Mouse (Mus musculus) hindbrain, embryonic 12.5 days (tissue): ENCODE measurements around the gene Supt6. TPM values are rescaled to one million over a fixed set of nuclear protein-coding genes. Genes with fewer than 3 reads are reported as not detected.
"Not testable (repeated sequence)": the region's sequence is repeated elsewhere in the genome, so short reads cannot be mapped to it uniquely, and the experiment has no call there.

Source experiments
- ATAC-seq: fragments of 200-750 bp; cut with Nextera tagmentation; 2 replicates; pipeline ENCODE4 v1.8.0; 2017; ENCODE audit warnings: moderate TSS enrichment; ENCODE audit not compliant: low FRiP score
- H3K27ac ChIP-seq: fragments of 300-500 bp; sonication (generic); 2 replicates; pipeline ENCODE4 v1.5.1; 2016; ENCODE audit warnings: mild to moderate bottlenecking
- H3K27me3 ChIP-seq: fragments of 300-500 bp; sonication (generic); 2 replicates; pipeline ENCODE4 v1.6.1; 2016; ENCODE audit warnings: mild to moderate bottlenecking
- H3K36me3 ChIP-seq: fragments of 300-500 bp; sonication (generic); 2 replicates; pipeline ENCODE4 v1.6.1; 2016; ENCODE audit warnings: mild to moderate bottlenecking
- H3K4me1 ChIP-seq: fragments of 300-500 bp; sonication (generic); 2 replicates; pipeline ENCODE4 v1.6.1; 2016
- H3K4me2 ChIP-seq: fragments of 300-500 bp; sonication (generic); replicated peaks from 2 replicates; pipeline ENCODE4 v1.6.1; 2016; ENCODE audit warnings: mild to moderate bottlenecking
- H3K4me3 ChIP-seq: fragments of 300-500 bp; sonication (generic); 2 replicates; pipeline ENCODE4 v1.5.1; 2016; ENCODE audit warnings: mild to moderate bottlenecking
- H3K9ac ChIP-seq: fragments of 300-500 bp; sonication (generic); 2 replicates; pipeline ENCODE4 v1.6.1; 2016; ENCODE audit warnings: mild to moderate bottlenecking, moderate library complexity
- H3K9me3 ChIP-seq: fragments of 300-500 bp; sonication (generic); replicated peaks from 2 replicates; pipeline ENCODE4 v1.6.1; 2016; ENCODE audit warnings: mild to moderate bottlenecking
- WGBS: fragments of 180-500 bp; shearing (Covaris S2); methylation state at CpG from one replicate; pipeline ENCODE4 v1.1.7; 2016; 5-methylcytosine and 5-hydroxymethylcytosine counted together
- polyA plus RNA-seq: library from polyadenylated mRNA; unstranded; fragments of >200 nt; fragmentation: Nextera tagmentation; extraction: Ambion mirVana; gene quantifications from 2 replicates; pipeline ENCODE4 v1.2.1, GENCODE M21; 2016

Supt6 gene
- 39.9 and 44.1 TPM in 2 replicates for polyA plus RNA-seq

- H3K36me3 ChIP-seq, result peaks cover 6% of the 10 kb centered on the region; the same call in 1 of the 2 replicates
- H3K27ac ChIP-seq, result peak within 1 kb of the TSS; percentile 95
- H3K9ac ChIP-seq, result peak within 1 kb of the TSS; percentile 94
- H3K4me1 ChIP-seq, result peaks cover 30% of the 10 kb centered on the region
- H3K9me3 ChIP-seq, result no peaks in the 10 kb centered on the region
- under 1% methylated on average over 50 of the region's 50 CpGs for WGBS
- no peaks in the 10 kb centered on the region for H3K27me3 ChIP-seq
- peak within 1 kb of the TSS; percentile 84 for H3K4me2 ChIP-seq
- peak; percentile 95 for ATAC-seq
- peak within 1 kb of the TSS; percentile 99 for H3K4me3 ChIP-seq
These were observed at the start of gene Supt6, which contains the start of gene Sdf2 for GRCm38 (mm10) chr11:78245627-78246317. Supt6 (minus strand) TSS chr11:78245987. Sdf2 (plus strand) TSS chr11:78245746.

DNA sequence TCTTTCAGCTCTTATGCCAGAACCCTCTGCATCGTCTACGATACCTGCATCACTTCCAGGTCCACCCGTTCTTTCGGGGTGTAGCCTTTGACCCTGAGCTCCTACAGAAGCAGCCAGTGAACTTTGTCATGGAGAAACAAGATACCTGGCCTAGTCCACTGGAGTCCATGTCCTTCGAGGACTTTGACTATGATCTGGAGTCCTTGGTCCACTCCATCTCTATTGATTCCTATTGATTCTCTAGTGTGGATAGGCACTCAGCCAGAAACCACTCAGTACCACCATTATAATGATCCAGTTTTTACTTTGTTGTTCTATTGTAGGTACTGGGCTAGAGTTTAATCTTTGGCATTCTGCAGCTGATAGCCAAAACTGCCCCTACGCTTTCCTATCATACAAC is 48.8 kb upstream of the Supt6 start:
- WGBS, result 95% methylated on average over 6 of the region's 6 CpGs
- no peak overlapping the region for H3K27ac ChIP-seq
- H3K4me3 ChIP-seq, result no peak overlapping the region
- no peak overlapping the region for H3K4me2 ChIP-seq
- H3K36me3 ChIP-seq, result peaks cover 41% of the 10 kb centered on the region
- ATAC-seq, result no peak
- no peaks in the 10 kb centered on the region for H3K4me1 ChIP-seq
- no peaks in the 10 kb centered on the region for H3K27me3 ChIP-seq
- H3K9me3 ChIP-seq, result no peaks in the 10 kb centered on the region
- H3K9ac ChIP-seq, result no peak overlapping the region

- H3K27ac ChIP-seq, result no peak within 1 kb of the TSS
- ATAC-seq, result no peak
- no peak within 1 kb of the TSS for H3K4me2 ChIP-seq
- no peaks in the 10 kb centered on the region for H3K27me3 ChIP-seq
- WGBS, result 91% methylated on average over 4 of the region's 4 CpGs
- H3K4me1 ChIP-seq, result no peaks in the 10 kb centered on the region
- peaks cover 72% of the 10 kb centered on the region for H3K36me3 ChIP-seq
- no peak within 1 kb of the TSS for H3K9ac ChIP-seq
- H3K9me3 ChIP-seq, result no peaks in the 10 kb centered on the region
- H3K4me3 ChIP-seq, result no peak within 1 kb of the TSS
These were observed 44.9 kb upstream of the Supt6 start, which contains the start of gene BC030499 for GRCm38 (mm10) chr11:78290654-78291053. BC030499 (plus strand) TSS chr11:78290841.

DNA sequence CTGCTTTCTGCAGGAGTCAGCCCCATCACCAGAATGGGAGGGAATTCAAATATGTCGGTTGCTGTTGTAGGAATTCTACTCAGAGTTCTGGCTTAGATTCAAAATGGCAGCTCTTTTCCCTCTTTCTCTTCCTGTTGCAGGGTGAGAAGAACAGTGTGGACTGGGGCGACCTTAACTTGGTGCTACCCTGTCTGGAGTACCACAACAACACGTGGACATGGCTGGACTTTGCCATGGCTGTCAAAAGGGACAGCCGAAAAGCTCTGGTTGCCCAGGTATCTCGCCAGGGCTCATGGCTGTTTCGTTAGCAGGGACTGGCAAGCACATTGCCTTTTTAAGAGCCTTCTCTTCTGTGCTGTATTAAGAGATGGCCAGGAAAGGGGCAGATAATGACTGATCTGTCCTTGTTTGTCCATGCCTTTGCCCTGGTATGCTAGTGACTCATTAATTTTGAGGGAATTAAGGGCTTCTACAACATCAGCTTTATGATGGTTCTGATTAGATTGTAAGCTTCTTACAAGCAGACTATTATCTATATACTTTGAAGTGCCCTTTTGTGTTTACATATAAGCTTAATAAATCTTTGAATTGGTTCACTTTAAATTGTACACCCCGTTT is 43.5 kb upstream of the Supt6 start:
- Histone ChIP-seq H3K4me3 (no peak overlapping the region), H3K27ac (no peak overlapping the region), H3K9ac (no peak overlapping the region), H3K36me3 (peaks cover 83% of the 10 kb centered on the region), H3K4me1 (no peaks in the 10 kb centered on the region), H3K4me2 (no peak overlapping the region), H3K27me3 (no peaks in the 10 kb centered on the region), H3K9me3 (no peaks in the 10 kb centered on the region)
- ATAC-seq, result no peak
- WGBS, result 91% methylated on average over 7 of the region's 7 CpGs

DNA sequence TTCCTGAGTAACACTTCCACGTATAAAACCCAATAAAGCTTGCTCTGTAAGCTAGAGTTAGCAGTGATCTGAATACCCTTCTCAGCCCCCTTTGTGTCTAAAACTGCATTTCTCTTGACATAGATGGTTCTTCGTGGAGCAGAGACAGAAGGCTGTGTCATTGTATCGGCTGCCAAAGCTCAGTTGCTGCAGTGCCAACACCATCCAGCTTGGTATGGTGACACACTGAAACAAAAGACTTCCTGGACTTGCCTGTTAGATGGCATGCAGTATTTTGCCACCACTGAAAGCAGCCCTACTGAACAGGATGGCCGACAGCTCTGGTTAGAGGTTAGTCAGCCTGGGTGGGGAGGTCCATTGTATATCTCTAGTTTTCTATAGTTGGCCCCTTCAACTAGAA is 33.8 kb upstream of the Supt6 start:
- Histone ChIP-seq H3K9me3 (no peaks in the 10 kb centered on the region), H3K36me3 (peaks cover 94% of the 10 kb centered on the region), H3K4me3 (no peak overlapping the region), H3K27ac (no peak overlapping the region), H3K27me3 (no peaks in the 10 kb centered on the region), H3K4me1 (no peaks in the 10 kb centered on the region), H3K9ac (no peak overlapping the region), H3K4me2 (no peak overlapping the region)
- WGBS, result 91% methylated on average over 4 of the region's 4 CpGs
- no peak for ATAC-seq

GRCm38 (mm10) chr11:78278853-78279252 is 33.1 kb upstream of the Supt6 start:
- H3K27me3 ChIP-seq, result no peaks in the 10 kb centered on the region
- H3K4me3 ChIP-seq, result no peak overlapping the region
- no peak for ATAC-seq
- H3K4me1 ChIP-seq, result no peaks in the 10 kb centered on the region
- H3K9ac ChIP-seq, result no peak overlapping the region
- H3K4me2 ChIP-seq, result no peak overlapping the region
- peaks cover 94% of the 10 kb centered on the region for H3K36me3 ChIP-seq
- H3K9me3 ChIP-seq, result no peaks in the 10 kb centered on the region
- 93% methylated on average over 7 of the region's 7 CpGs for WGBS
- H3K27ac ChIP-seq, result no peak overlapping the region

- ATAC-seq, H3K9ac ChIP-seq, H3K27ac ChIP-seq, H3K27me3 ChIP-seq, H3K4me1 ChIP-seq, H3K4me2 ChIP-seq, H3K9me3 ChIP-seq, H3K4me3 ChIP-seq: not testable (repeated sequence)
- 96% methylated on average over 4 of the region's 4 CpGs for WGBS
- H3K36me3 ChIP-seq, result peaks cover 96% of the 10 kb centered on the region
These were observed 30.4 kb upstream of the Supt6 start for GRCm38 (mm10) chr11:78276169-78276568.

DNA sequence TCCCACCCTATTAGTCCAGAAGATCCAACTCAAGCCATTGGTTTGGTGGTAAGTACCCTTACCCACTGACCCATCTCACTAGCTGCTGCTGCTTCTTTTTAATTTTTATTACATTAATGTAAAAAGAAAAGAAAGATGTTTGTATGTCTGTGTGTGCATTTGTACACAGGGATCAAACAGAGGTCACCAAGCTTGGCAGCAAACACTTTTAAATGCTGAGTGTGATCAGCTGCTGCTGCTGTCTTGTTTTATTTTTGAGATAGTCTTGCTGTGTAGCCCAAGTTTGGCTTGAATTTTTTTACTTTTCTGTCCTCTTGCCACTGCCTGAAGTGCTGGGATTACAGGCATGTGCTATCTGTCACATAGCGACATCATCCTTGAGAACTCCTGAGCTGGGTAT is 29.8 kb upstream of the Supt6 start:
- Histone ChIP-seq H3K36me3 (peaks cover 96% of the 10 kb centered on the region), H3K4me1 (no peaks in the 10 kb centered on the region), H3K9me3 (no peaks in the 10 kb centered on the region), H3K4me3 (no peak overlapping the region), H3K9ac (no peak overlapping the region), H3K4me2 (no peak overlapping the region), H3K27ac (no peak overlapping the region), H3K27me3 (no peaks in the 10 kb centered on the region)
- ATAC-seq, result no peak
- 91% methylated on average over 1 of the region's 1 CpGs for WGBS

DNA sequence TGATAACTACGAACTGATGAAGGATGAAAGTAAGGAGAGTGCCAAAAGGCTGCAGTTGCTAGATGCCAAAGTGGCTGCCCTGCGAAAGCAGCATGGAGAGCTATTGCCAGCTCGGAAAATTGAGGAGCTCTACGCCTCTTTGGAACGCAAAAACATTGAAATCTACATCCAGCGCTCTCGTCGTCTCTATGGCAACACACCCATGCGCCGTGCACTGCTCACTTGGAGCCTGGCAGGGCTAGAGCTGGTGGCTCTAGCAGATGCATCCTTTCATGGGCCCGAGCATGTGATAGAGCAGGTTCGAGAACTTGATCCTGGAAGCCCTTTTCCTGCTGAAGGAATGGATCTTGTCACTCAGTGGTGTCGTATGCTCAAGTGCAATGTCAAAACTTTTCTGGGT is 26.2 kb upstream of the Supt6 start:
- H3K27me3 ChIP-seq, result no peaks in the 10 kb centered on the region
- peaks cover 93% of the 10 kb centered on the region for H3K36me3 ChIP-seq
- H3K4me1 ChIP-seq, result no peaks in the 10 kb centered on the region
- 89% methylated on average over 13 of the region's 13 CpGs for WGBS
- H3K9me3 ChIP-seq, result no peaks in the 10 kb centered on the region
- no peak overlapping the region for H3K4me3 ChIP-seq
- H3K27ac ChIP-seq, result no peak overlapping the region
- ATAC-seq, result no peak
- no peak overlapping the region for H3K9ac ChIP-seq
- no peak overlapping the region for H3K4me2 ChIP-seq

GRCm38 (mm10) chr11:78265571-78265970 is 19.8 kb upstream of the Supt6 start:
- no peaks in the 10 kb centered on the region for H3K9me3 ChIP-seq
- peaks cover 6% of the 10 kb centered on the region for H3K4me1 ChIP-seq
- H3K36me3 ChIP-seq, result peaks cover 63% of the 10 kb centered on the region
- WGBS, result 94% methylated on average over 6 of the region's 6 CpGs
- no peak overlapping the region for H3K4me2 ChIP-seq
- H3K27me3 ChIP-seq, result no peaks in the 10 kb centered on the region
- H3K4me3 ChIP-seq, result no peak overlapping the region
- no peak overlapping the region for H3K9ac ChIP-seq
- no peak for ATAC-seq
- H3K27ac ChIP-seq, result no peak overlapping the region

- ATAC-seq, result no peak
- H3K9me3 ChIP-seq, result no peaks in the 10 kb centered on the region
- 7% methylated on average over 8 of the region's 8 CpGs for WGBS
- peaks cover 14% of the 10 kb centered on the region for H3K27me3 ChIP-seq
- H3K4me1 ChIP-seq, result peaks cover 6% of the 10 kb centered on the region
- H3K27ac ChIP-seq, result no peak overlapping the region
- H3K4me3 ChIP-seq, result peak overlapping the region; percentile 86
- H3K9ac ChIP-seq, result no peak overlapping the region
- peaks cover 37% of the 10 kb centered on the region for H3K36me3 ChIP-seq
- H3K4me2 ChIP-seq, result peak overlapping the region; percentile 72
These were observed 16.8 kb upstream of the Supt6 start for GRCm38 (mm10) chr11:78262550-78262949.

DNA sequence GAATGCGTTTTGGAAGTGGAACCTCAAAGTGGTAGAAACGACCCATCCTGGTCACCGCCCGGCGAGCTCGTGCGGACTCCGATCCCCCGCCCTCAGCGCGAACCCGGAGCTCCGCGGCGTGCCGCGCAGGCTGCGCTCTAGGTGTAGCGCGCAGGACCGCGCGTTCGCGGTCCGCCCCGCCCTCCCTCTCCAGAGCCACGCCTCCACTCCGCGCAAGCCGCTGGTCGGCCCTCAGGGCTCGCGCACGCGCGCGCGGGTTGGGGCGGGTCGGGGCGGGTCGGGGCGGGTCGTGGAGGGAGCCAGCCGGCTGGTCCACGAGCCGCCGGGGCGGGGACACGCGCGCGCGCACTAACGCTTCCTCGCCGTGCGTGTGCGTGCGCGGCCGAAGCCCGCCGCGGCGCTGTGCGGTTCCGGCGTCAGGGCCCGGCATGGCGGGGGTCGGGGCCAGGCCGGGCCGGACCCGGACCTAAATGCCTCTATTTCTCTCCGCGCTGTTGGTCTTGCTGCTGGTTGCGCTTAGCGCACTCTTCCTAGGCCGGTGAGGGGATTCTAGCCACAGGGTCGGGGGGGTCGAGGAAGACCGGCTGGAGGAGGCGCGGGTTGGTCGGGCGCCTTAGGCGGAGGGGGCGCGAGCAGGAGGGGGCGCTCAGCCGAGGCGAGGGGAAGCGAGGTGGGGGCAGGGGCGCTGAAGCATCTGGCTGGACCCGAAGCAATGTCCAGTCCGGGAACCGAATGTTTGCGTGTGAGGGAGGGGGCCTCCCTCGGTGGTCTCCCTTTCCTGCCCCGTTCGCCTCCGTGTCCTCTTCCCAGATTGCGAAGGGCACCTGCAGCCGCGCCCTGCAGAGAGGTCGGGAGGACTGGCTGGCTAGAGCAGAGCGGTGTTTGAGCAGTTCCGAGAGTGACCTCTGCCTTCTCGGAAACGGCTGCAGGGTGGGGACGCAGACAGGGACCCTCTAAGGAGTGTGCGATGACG is 15.9 kb upstream of the Supt6 start, which contains the start of gene 2610507B11Rik:
TSS of gene 2610507B11Rik (plus strand) at position 373 of the 973 bp plus-strand sequence.
- Histone ChIP-seq H3K27me3 (peaks cover 14% of the 10 kb centered on the region), H3K4me2 (peak within 1 kb of the TSS; percentile 72), H3K9me3 (no peaks in the 10 kb centered on the region), H3K27ac (peak within 1 kb of the TSS; percentile 88), H3K36me3 (peaks cover 29% of the 10 kb centered on the region), H3K4me3 (peak within 1 kb of the TSS; percentile 86), H3K9ac (peak within 1 kb of the TSS; percentile 80), H3K4me1 (peaks cover 6% of the 10 kb centered on the region)
- ATAC-seq, result peak; percentile 97
- under 1% methylated on average over 88 of the region's 115 CpGs for WGBS
